Mouse (Mus musculus) lung, postnatal 25 days (tissue): ENCODE data around the gene Glipr1l3.
A peak's percentile ranks its signal among the peaks of the same experiment; 100 is the strongest.
"Not testable (repeated sequence)": the region's sequence is repeated elsewhere in the genome, so short reads cannot be mapped to it uniquely, and the experiment has no call there.

Experiments
- DNase-seq: peaks from one replicate; pipeline ENCODE4 v3.0.0; 2022; ENCODE audit warnings: low spot score

Glipr1l3 gene

DNA sequence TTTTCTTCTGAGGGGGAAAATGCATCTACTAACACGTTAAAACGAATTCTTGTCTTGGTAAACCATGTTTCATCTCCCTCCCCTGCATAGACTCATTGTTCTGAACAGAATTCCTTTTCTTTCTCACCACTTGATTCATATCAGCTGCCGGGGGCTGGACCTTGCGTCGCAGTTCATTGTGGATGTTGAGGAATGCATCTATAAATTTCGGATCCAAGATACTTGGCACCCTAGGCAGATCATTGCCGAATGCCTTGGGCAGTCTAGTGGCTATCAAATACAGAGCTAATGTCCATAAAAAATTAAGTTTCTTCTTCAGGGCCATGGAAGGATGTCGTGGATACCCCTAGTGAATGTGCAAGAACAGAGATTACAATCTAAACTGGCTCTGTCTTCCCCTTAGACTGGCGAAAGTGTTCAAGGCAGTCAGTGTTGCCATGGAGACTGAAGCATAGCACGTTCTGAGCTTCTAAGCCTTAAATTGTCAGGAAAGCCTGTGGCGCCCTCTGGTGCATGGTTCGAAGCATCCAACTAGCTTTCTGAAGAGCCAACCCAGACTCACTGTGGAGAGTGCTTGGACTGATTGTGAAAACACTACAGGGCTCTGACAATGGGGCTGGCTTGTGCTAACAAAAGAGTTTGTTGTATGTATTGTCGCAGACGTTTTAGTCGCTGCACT is at the start of gene Glipr1l3:
TSS of gene Glipr1l3 (minus strand) at position 446 of the 679 bp plus-strand sequence.
- DNase-seq: peak; percentile 75

GRCm38 (mm10) chr10:112203463-112203862 is 43.3 kb upstream of the Glipr1l3 start:
- no peak for DNase-seq

- not testable (repeated sequence) for DNase-seq
Observed at GRCm38 (mm10) chr10:112193919-112194318, 33.8 kb upstream of the Glipr1l3 start.

DNA sequence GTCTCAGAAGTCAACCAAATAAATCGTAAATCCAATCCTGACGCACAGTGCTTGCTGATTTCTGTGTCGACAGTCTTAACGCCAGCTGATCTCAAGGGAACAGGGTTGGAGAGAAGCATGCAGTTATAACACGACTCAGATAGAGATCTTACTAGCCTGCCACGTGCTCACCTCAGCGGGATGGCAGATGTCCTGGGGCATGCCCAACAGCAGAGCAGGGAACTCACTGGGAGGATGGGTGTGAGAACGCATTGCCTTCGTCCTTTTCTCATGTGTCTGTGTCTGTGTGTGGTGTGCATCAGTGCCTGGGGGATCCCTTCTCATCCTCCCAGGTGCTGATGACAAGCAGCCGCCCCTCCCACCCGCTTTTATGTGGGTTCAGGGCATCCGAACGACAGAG is 16.9 kb upstream of the Glipr1l3 start:
- DNase-seq: not testable (repeated sequence)

GRCm38 (mm10) chr10:112163168-112163766 is 3.1 kb upstream of the Glipr1l3 start, which contains the start of gene Caps2:
Gene Caps2 (plus strand): TSS chr10:112163621.
- peak; percentile 10 for DNase-seq

DNA sequence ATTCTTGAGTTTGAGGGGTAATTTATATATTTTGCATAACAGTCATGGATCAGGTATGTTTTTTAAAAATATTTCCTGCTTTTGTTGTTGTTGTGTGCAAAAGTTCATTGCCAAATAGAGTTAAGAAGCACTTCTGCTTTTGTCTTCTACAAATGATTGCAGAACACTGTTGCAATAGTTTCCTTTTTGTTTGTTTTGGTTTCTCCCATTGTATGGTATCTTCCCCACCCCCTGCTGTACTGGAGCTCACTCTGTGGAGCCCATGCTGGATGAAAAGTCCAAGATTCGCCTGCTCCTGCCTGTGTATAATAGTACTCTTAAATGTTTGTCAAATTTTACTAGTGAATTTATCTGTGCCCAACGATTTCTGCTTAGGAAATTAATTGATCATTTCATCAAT is 20.3 kb downstream of the Glipr1l3 start:
- peak; percentile 22 for DNase-seq

DNA sequence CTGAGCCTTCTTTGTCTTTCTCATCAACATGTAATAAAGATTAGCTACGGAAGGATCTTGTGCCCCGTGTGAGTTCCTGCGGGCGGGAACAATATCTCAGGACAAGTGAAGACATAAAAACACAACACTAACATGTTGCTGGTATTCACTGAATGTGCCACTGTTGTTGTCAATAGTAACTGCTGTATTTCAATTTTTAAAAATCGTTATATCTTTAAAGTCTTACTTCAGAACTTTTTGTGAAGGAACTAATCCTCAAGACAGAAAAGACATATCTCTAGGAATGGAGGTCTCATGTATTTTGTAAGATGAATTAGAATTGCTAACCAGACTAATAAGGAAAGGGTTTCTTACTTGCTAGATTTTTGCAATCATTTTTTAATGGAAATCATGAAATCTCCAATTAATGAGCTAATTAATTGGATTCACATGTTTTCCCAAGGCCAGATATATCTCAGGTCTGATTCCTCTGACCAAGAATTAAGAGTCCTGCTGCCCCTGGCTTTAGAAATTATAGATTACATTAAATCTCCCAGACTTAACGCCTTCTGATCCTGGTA is 21.2 kb downstream of the Glipr1l3 start:
- DNase-seq: no peak

- peak; percentile 6 for DNase-seq
Observed at GRCm38 (mm10) chr10:112138050-112138870, 21.9 kb downstream of the Glipr1l3 start.

DNA sequence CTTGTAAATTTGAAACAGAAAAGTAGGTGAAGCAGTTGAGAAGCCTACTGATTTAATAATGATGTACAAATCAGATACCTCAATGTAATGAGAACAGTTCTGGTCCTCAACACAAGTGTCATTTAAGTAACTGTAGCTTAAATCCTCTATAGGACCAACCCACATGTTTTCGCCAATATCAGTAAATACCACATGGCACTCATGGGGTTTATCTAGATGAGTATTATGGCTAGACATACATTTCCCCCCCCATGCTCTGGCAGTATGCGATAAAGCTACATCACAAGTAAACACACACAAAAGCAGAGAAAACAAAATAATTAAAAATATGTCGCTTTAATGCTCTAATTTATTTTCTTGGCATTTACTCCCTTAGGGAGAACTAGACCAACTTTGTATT is 27.9 kb downstream of the Glipr1l3 start:
- DNase-seq: no peak

GRCm38 (mm10) chr10:112127682-112128230 is 32.4 kb downstream of the Glipr1l3 start:
- DNase-seq: not testable (repeated sequence)

- not testable (repeated sequence) for DNase-seq
Observed at GRCm38 (mm10) chr10:112125090-112125489, 35.0 kb downstream of the Glipr1l3 start.

GRCm38 (mm10) chr10:112110401-112110800 is 49.7 kb downstream of the Glipr1l3 start:
- no peak for DNase-seq

GRCm38 (mm10) chr10:112105785-112106184 is 54.3 kb downstream of the Glipr1l3 start:
- DNase-seq: peak; percentile 28
